Mouse (Mus musculus): Measurements from ENCODE around the gene Dnaaf1. TPM values are rescaled to one million over a fixed set of nuclear protein-coding genes. Genes with fewer than 3 reads are reported as not detected.

Dnaaf1 gene
- total RNA-seq, 2 experiments from 2014 or later, result not detected

Other genes starting within 250 kb of the Dnaaf1 start
- gene Hsbp1, start 230.7 kb upstream of the Dnaaf1 start, total RNA-seq (2021), result 100 to 1,000 TPM; 139 to 145 TPM
- 10 to 100 TPM; 76.5 to 78.1 TPM for gene Mlycd, start 180.4 kb upstream of the Dnaaf1 start, total RNA-seq (2021)
- 10 to 100 TPM in 1 of 2 experiments, 1 to 10 TPM in 1; 9.9 to 14.8 TPM for gene Osgin1, start 141.1 kb upstream of the Dnaaf1 start, total RNA-seq (2021)
- gene Necab2, start 128.5 kb upstream of the Dnaaf1 start, total RNA-seq (2021), result under 1 TPM; 0.13 to 0.18 TPM
- gene Slc38a8, start 73.5 kb upstream of the Dnaaf1 start, total RNA-seq (2021), result not detected
- gene Mbtps1, start 16.5 kb upstream of the Dnaaf1 start, total RNA-seq (2021), result 10 to 100 TPM; 26.7 to 27.0 TPM
- gene Hsdl1, start 52 bp upstream of the Dnaaf1 start, total RNA-seq (2021), result 10 to 100 TPM; 11.2 to 13.3 TPM
- 1 to 10 TPM; 3.4 to 4.0 TPM for gene Taf1c, start 30.0 kb downstream of the Dnaaf1 start, total RNA-seq (2021)
- gene Adad2, start 37.5 kb downstream of the Dnaaf1 start, total RNA-seq (2021), result under 1 TPM in 1 of 2 experiments, not detected in 1; 0.23 TPM
- 10 to 100 TPM in 1 of 2 experiments, 1 to 10 TPM in 1; 8.6 to 12.6 TPM for gene Kcng4, start 60.4 kb downstream of the Dnaaf1 start, total RNA-seq (2021)
- 100 to 1,000 TPM in 1 of 2 experiments, 10 to 100 TPM in 1; 74.0 to 104 TPM for gene Wfdc1, start 91.1 kb downstream of the Dnaaf1 start, total RNA-seq (2021)
- under 1 TPM in 1 of 2 experiments, not detected in 1; 0.13 TPM for gene Atp2c2, start 124.8 kb downstream of the Dnaaf1 start, total RNA-seq (2021)
- 1 to 10 TPM; 3.2 to 4.0 TPM for gene Tldc1, start 203.2 kb downstream of the Dnaaf1 start, total RNA-seq (2021)